Mouse (Mus musculus) ES-Bruce4 (cell line): ENCODE data around the gene Manba. TPM values are rescaled to one million over a fixed set of nuclear protein-coding genes. Genes with fewer than 3 reads are reported as not detected.

ENCODE experiments used
- H3K27ac ChIP-seq: 2 replicates; pipeline ENCODE4 v1.5.1; 2012; ENCODE audit warnings: low read length, inconsistent platforms; ENCODE audit not compliant: insufficient read depth
- H3K27me3 ChIP-seq: 2 replicates; pipeline ENCODE4 v1.6.1; 2012; ENCODE audit warnings: mild to moderate bottlenecking, low read length, inconsistent platforms; ENCODE audit not compliant: control insufficient read depth, poor library complexity, insufficient read depth, severe bottlenecking
- H3K36me3 ChIP-seq: 2 replicates; pipeline ENCODE4 v1.6.1; 2012; ENCODE audit warnings: inconsistent platforms, mild to moderate bottlenecking, low read length, moderate library complexity; ENCODE audit not compliant: control insufficient read depth, poor library complexity, insufficient read depth, severe bottlenecking
- H3K4me1 ChIP-seq: one replicate; pipeline ENCODE4 v1.8.1; 2011; ENCODE audit warnings: low read length; ENCODE audit not compliant: control insufficient read depth, insufficient read depth
- H3K4me3 ChIP-seq: 2 replicates; pipeline ENCODE4 v1.5.1; 2011; ENCODE audit warnings: low read depth, mild to moderate bottlenecking, low read length
- H3K9ac ChIP-seq: 2 replicates; pipeline ENCODE4 v1.6.1; 2012; ENCODE audit warnings: low read depth, mild to moderate bottlenecking, inconsistent platforms; ENCODE audit not compliant: poor library complexity, severe bottlenecking
- H3K9me3 ChIP-seq: replicated peaks from 2 replicates; pipeline ENCODE4 v1.6.1; 2012; ENCODE audit warnings: mild to moderate bottlenecking, low read length, inconsistent platforms; ENCODE audit not compliant: control insufficient read depth, poor library complexity, insufficient read depth, severe bottlenecking
- CTCF ChIP-seq: IDR thresholded peaks from one replicate; pipeline ENCODE4 v1.8.1; 2011; ENCODE audit warnings: low read depth, low read length
- EP300 ChIP-seq: IDR thresholded peaks from 2 replicates; pipeline ENCODE4 v1.6.1; 2011; ENCODE audit warnings: low read depth, low read length; ENCODE audit not compliant: insufficient read depth
- POLR2A ChIP-seq: IDR thresholded peaks from one replicate; pipeline ENCODE4 v1.8.1; 2011; ENCODE audit warnings: low read length; ENCODE audit not compliant: insufficient read depth
- polyA plus RNA-seq: library from polyadenylated mRNA; stranded (reverse); fragments of >200 nt; gene quantifications from 2 replicates; pipeline ENCODE4 v1.2.4, GENCODE M21; 2011; ENCODE audit warnings: low read depth; ENCODE audit not compliant: missing spikeins, insufficient read depth, insufficient read length

The Manba gene
- polyA plus RNA-seq, 1 experiment = 122 TPM

DNA sequence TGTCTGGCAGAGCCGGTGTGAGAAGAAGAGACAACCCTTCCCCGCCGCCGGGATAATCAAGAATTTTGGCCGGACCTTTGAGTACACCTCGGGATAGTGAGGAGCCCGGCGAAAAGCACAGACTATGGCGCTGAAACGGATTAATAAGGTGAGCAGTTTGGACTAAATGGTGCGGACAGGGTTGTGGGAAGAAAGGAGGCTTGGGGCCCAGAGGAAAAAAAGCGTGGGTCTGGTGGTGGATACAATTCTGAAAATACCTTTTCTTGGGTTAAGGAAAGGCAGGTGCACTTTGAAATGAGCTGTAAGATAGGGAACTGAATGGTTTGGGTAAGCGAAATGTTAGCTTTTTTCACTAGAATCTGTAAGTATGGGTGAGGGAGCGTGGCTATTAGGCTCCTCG is 45.8 kb upstream of the Manba start:
- no peaks in the 10 kb centered on the region for H3K9me3 ChIP-seq

DNA sequence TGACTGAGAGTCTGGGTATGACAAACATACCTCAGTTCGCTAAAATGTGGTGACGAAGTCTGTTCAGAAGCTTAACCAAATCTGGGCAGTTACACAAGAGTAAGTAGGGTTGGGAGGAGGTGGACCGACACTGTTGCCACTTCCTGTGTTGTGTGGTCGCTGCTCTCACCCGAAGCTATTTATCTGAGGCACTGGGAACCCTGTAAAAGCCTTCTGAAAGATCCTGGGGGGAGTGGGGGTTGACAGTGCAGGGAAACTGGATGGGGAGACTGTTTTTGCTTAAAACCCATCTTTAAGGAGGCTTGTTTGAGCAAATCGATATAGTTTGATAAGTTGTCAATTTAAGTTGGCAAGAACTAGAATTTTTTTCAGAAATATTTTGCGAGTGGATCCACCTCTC is 45.2 kb upstream of the Manba start:
- peak overlapping the region; percentile 59 for H3K27ac ChIP-seq
- no peaks in the 10 kb centered on the region for H3K27me3 ChIP-seq
- peaks cover 44% of the 10 kb centered on the region for H3K36me3 ChIP-seq
- H3K9me3 ChIP-seq = no peaks in the 10 kb centered on the region
- no peaks in the 10 kb centered on the region for H3K4me1 ChIP-seq
- TF ChIP-seq EP300 (no peak), CTCF (no peak), POLR2A (no peak)
- H3K4me3 ChIP-seq = peak overlapping the region; percentile 77
- H3K9ac ChIP-seq = peak overlapping the region; percentile 95

More for the DNA sequence above, 45.8 kb upstream of the Manba start:
- Histone ChIP-seq H3K4me1 (no peaks in the 10 kb centered on the region), H3K9ac (peak overlapping the region; percentile 95), H3K36me3 (peaks cover 40% of the 10 kb centered on the region), H3K4me3 (peak overlapping the region; percentile 77), H3K27ac (peak overlapping the region; percentile 59), H3K27me3 (no peaks in the 10 kb centered on the region)
- no peak for TF ChIP-seq POLR2A
- no peak for TF ChIP-seq EP300

DNA sequence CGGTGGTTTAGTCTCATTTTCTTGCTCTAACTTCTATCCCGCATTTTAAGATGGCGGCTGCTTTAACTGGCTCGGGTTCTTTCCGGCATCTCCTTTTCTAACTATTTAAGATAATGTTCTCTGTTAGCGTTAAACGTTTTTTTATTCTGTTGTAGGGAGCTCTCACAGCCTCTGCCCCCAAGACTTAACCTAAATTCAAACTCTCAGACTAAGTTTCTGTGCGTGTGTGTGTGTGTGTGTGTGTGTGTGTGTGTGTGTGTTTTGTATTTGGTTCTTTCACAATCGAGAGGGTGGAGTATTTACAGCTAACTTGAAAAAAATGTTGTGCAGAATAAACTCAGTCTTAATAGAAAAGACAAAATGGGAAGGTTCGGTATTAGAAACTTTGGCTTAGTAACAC is 44.8 kb upstream of the Manba start:
- peak overlapping the region; percentile 77; the same call in 1 of the 2 replicates for H3K4me3 ChIP-seq
- peak overlapping the region; percentile 95 for H3K9ac ChIP-seq

DNA sequence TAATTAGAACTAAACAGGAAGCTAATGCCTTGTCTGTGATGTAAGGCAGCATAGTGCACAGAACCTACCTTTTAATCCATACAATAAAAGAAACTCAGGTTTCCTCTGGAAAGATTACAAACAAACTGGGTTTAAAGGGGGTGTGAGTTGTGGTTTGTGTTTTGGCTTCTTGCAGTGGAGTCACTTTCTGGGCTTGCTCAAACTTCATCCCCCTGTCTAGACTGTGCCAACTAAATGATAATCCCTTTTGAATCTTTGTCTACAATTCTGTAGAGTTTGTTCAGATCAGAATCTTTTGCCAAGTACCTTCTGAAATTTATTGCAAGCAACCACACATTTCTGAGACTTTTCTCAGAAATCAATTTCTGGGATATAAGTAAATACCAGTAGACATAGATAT is 40.5 kb upstream of the Manba start:
- TF ChIP-seq CTCF (no peak), POLR2A (no peak), EP300 (no peak)
- Histone ChIP-seq H3K27ac (no peak overlapping the region), H3K4me3 (no peak overlapping the region), H3K27me3 (no peaks in the 10 kb centered on the region), H3K9ac (no peak overlapping the region), H3K9me3 (no peaks in the 10 kb centered on the region), H3K4me1 (no peaks in the 10 kb centered on the region), H3K36me3 (peaks cover 55% of the 10 kb centered on the region)

More for the DNA sequence above, 44.8 kb upstream of the Manba start:
- H3K27me3 ChIP-seq = no peaks in the 10 kb centered on the region
- TF ChIP-seq EP300 = no peak
- no peak for TF ChIP-seq CTCF
- no peak for TF ChIP-seq POLR2A
- H3K27ac ChIP-seq = peak overlapping the region; percentile 59; the same call in 1 of the 2 replicates
- peaks cover 47% of the 10 kb centered on the region for H3K36me3 ChIP-seq
- H3K4me1 ChIP-seq = no peaks in the 10 kb centered on the region
- no peaks in the 10 kb centered on the region for H3K9me3 ChIP-seq

DNA sequence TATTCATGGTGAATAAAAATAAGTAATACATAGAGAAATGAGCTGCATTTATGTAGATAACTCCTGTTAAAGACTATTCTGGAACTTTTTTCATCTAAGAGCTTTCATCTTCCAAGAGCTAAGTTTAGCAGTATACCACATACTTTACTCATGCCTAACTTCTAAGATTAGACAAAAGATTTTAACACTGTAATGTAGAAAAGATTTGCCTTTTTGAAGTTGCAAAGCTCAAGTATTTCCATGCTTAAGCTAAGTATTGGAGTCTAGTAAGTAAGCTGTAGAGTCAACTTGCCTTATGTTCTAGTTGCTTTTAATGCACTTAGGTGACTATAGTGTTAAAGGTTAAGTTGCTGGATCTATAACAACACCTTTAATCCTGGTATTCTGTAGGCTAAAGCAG is 26.4 kb upstream of the Manba start:
- Histone ChIP-seq H3K27me3 (no peaks in the 10 kb centered on the region), H3K36me3 (peaks cover 65% of the 10 kb centered on the region), H3K27ac (no peak overlapping the region), H3K4me3 (no peak overlapping the region), H3K4me1 (no peaks in the 10 kb centered on the region), H3K9me3 (no peaks in the 10 kb centered on the region), H3K9ac (no peak overlapping the region)
- TF ChIP-seq CTCF = no peak
- TF ChIP-seq EP300 = no peak
- no peak for TF ChIP-seq POLR2A

DNA sequence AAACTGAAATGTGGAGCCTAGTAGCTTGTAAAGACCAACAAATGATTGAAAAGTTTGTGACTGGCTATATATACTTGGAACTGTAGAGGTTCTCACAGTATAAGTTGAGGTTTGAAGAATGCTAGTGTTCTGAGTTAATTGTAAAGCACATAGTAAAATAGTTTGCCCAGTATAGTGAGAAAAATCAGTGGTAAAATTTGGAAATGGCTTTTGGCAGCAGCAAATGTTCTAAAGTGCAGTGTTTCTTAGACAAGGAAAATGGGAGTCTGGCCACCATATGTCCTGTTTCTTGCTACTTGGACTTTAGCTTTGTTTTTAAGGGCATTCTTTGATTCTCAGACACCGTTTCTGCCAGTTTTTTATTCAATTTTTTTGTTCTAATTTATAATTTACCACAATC is 17.0 kb upstream of the Manba start:
- Histone ChIP-seq H3K36me3 (peaks cover 10% of the 10 kb centered on the region), H3K27ac (no peak overlapping the region), H3K4me1 (no peaks in the 10 kb centered on the region), H3K27me3 (no peaks in the 10 kb centered on the region), H3K4me3 (no peak overlapping the region), H3K9me3 (no peaks in the 10 kb centered on the region), H3K9ac (no peak overlapping the region)
- TF ChIP-seq POLR2A (no peak), EP300 (no peak), CTCF (no peak)
